Mouse (Mus musculus) bone marrow, adult 2 months (tissue): ENCODE results near the gene Sufu.

ENCODE experiments used
- CTCF ChIP-seq: fragments of 200-500 bp; IDR thresholded peaks from 2 replicates; pipeline ENCODE4 v1.5.1; 2011; ENCODE audit warnings: low read length, control low read depth; ENCODE audit not compliant: control insufficient read depth, insufficient read depth
- POLR2A ChIP-seq: fragments of 200-500 bp; IDR thresholded peaks from 2 replicates; pipeline ENCODE4 v1.6.1; 2011; ENCODE audit warnings: low read depth, mild to moderate bottlenecking, control low read depth, low read length, borderline replicate concordance; ENCODE audit not compliant: control insufficient read depth

DNA sequence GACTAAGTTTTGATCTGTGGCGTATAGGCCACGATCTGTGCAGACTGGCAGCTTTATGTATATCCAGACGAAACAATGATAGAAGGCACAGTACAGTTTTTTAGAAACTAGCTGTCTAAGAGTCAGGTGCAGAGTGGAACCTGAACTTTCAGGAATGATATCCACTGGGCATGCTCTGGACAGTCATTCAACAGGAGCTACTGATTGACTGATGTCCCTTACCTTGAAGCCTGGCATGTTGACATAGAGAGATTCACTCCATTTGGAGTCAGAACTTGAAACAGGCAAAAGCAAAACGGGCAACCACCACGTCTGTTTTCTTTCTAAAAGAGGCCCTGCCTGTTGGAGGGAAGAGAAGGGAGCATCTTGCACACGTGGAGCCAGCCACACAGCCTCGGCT, 3.9 kb downstream of the Sufu start:
- TF ChIP-seq CTCF, result no peak
- TF ChIP-seq POLR2A, result no peak
